Mouse (Mus musculus): Measurements from ENCODE around the gene Frmd5. TPM values are rescaled to one million over a fixed set of nuclear protein-coding genes. Genes with fewer than 3 reads are reported as not detected.
A peak's percentile ranks its signal among the peaks of the same experiment; 100 is the strongest.

Gene Frmd5
- polyA plus RNA-seq, 1 experiment from 2014 or later, result 14.7 TPM

DNA sequence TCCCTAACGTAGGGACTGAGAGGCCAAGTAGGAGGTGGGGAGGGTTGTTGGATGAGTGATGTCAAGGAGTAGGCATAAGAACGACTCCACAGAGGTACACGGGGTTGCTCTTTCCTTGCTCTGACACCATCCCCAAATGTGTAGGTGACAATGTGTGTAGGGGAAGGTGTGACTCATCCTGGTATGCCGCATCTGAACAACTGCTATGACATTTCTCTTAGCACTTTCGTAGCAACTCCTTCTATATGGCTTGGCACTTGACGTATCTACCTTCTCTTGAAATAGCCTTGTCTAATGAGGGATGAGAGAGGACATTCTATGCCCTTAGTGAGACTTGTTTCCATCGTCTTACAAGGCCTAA lies 191.7 kb downstream of the Frmd5 start:
- H3K36me3 ChIP-seq (ENCODE audit: control insufficient read depth, insufficient read depth, low read length), result no peaks in the 10 kb centered on the region
- no peak overlapping the region for H3K4me2 ChIP-seq (ENCODE audit: low read depth)
- H3K27me3 ChIP-seq (ENCODE audit: control insufficient read depth, insufficient read depth, low read length), result no peaks in the 10 kb centered on the region
- no peak overlapping the region for H3K27ac ChIP-seq (ENCODE audit: low read depth, low read length)
- H3K4me1 ChIP-seq (ENCODE audit: control insufficient read depth, insufficient read depth, low read length), result peaks cover 5% of the 10 kb centered on the region
- H3K9me3 ChIP-seq (ENCODE audit: control insufficient read depth, low read length), result no peaks in the 10 kb centered on the region
- no peak overlapping the region for H3K4me3 ChIP-seq (ENCODE audit: low read depth, low read length)
- WGBS, result 83% methylated on average over 7 of the region's 7 CpGs
- ATAC-seq (ENCODE audit: insufficient read depth, low FRiP score, low TSS enrichment) (no peak), DNase-seq (ENCODE audit: low spot score) (no peak)
- no peak overlapping the region for H3K9ac ChIP-seq (ENCODE audit: low read length)

- DNase-seq (ENCODE audit: low spot score) (no peak), ATAC-seq (ENCODE audit: insufficient read depth, low FRiP score, low TSS enrichment) (no peak)
- H3K36me3 ChIP-seq (ENCODE audit: control insufficient read depth, insufficient read depth, low read length), result no peaks in the 10 kb centered on the region
- no peaks in the 10 kb centered on the region for H3K9me3 ChIP-seq (ENCODE audit: control insufficient read depth, low read length)
- H3K4me1 ChIP-seq (ENCODE audit: control insufficient read depth, insufficient read depth, low read length), result peaks cover 6% of the 10 kb centered on the region
- H3K4me3 ChIP-seq (ENCODE audit: low read depth, low read length), result no peak overlapping the region
- no peaks in the 10 kb centered on the region for H3K27me3 ChIP-seq (ENCODE audit: control insufficient read depth, insufficient read depth, low read length)
- 88% methylated on average over 9 of the region's 9 CpGs for WGBS
- H3K4me2 ChIP-seq (ENCODE audit: low read depth), result no peak overlapping the region
- no peak overlapping the region for H3K27ac ChIP-seq (ENCODE audit: low read depth, low read length)
- H3K9ac ChIP-seq (ENCODE audit: low read length), result no peak overlapping the region
These were observed 192.2 kb downstream of the Frmd5 start for GRCm38 (mm10) chr2:121614483-121615198.

DNA sequence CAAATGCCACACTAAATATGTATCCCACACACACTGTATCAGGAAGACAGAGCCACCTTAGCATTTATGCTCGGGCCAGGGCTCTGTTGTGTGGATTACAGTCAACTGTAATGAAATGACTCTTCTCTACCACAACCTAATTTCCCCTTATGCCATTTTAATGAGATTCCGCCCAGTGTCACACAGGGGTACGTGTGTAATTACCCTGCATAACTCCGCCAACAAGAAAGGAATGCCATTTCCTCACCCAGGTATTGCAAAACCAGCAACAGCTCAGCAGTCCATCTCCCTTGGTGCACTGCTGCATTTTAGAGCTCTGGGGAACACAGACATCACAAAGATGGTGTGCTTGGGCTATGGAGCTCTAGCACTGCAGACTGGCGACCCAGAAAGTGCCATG lies 194.8 kb downstream of the Frmd5 start:
- Histone ChIP-seq H3K9me3 (ENCODE audit: control insufficient read depth, low read length) (no peaks in the 10 kb centered on the region), H3K4me1 (ENCODE audit: control insufficient read depth, insufficient read depth, low read length) (peaks cover 6% of the 10 kb centered on the region), H3K4me3 (ENCODE audit: low read depth, low read length) (no peak overlapping the region), H3K36me3 (ENCODE audit: control insufficient read depth, insufficient read depth, low read length) (no peaks in the 10 kb centered on the region), H3K9ac (ENCODE audit: low read length) (no peak overlapping the region), H3K4me2 (ENCODE audit: low read depth) (no peak overlapping the region), H3K27ac (ENCODE audit: low read depth, low read length) (no peak overlapping the region), H3K27me3 (ENCODE audit: control insufficient read depth, insufficient read depth, low read length) (no peaks in the 10 kb centered on the region)
- ATAC-seq (ENCODE audit: insufficient read depth, low FRiP score, low TSS enrichment) (no peak), DNase-seq (ENCODE audit: low spot score) (no peak)
- 61% methylated on average over 5 of the region's 5 CpGs for WGBS

GRCm38 (mm10) chr2:121610008-121610884 lies 196.6 kb downstream of the Frmd5 start:
- Histone ChIP-seq H3K9ac (ENCODE audit: low read length) (no peak overlapping the region), H3K4me3 (ENCODE audit: low read depth, low read length) (no peak overlapping the region), H3K9me3 (ENCODE audit: control insufficient read depth, low read length) (no peaks in the 10 kb centered on the region), H3K4me2 (ENCODE audit: low read depth) (0 out of 2 replicates have a peak overlapping the region, but pooled peaks have one; percentile 1), H3K27me3 (ENCODE audit: control insufficient read depth, insufficient read depth, low read length) (no peaks in the 10 kb centered on the region), H3K4me1 (ENCODE audit: control insufficient read depth, insufficient read depth, low read length) (peaks cover 6% of the 10 kb centered on the region), H3K27ac (ENCODE audit: low read depth, low read length) (0 out of 2 replicates have a peak overlapping the region, but pooled peaks have one; percentile 10), H3K36me3 (ENCODE audit: control insufficient read depth, insufficient read depth, low read length) (no peaks in the 10 kb centered on the region)
- peak; percentile 39 for DNase-seq (ENCODE audit: low spot score)
- 43% methylated on average over 17 of the region's 17 CpGs for WGBS
- ATAC-seq (ENCODE audit: insufficient read depth, low FRiP score, low TSS enrichment), result no peak

- 77% methylated on average over 11 of the region's 11 CpGs for WGBS
- Histone ChIP-seq H3K27me3 (ENCODE audit: control insufficient read depth, insufficient read depth, low read length) (no peaks in the 10 kb centered on the region), H3K9ac (ENCODE audit: low read length) (no peak overlapping the region), H3K27ac (ENCODE audit: low read depth, low read length) (no peak overlapping the region), H3K4me3 (ENCODE audit: low read depth, low read length) (no peak overlapping the region), H3K4me2 (ENCODE audit: low read depth) (no peak overlapping the region), H3K36me3 (ENCODE audit: control insufficient read depth, insufficient read depth, low read length) (no peaks in the 10 kb centered on the region), H3K4me1 (ENCODE audit: control insufficient read depth, insufficient read depth, low read length) (peaks cover 6% of the 10 kb centered on the region), H3K9me3 (ENCODE audit: control insufficient read depth, low read length) (no peaks in the 10 kb centered on the region)
- ATAC-seq (ENCODE audit: insufficient read depth, low FRiP score, low TSS enrichment) (no peak), DNase-seq (ENCODE audit: low spot score) (no peak)
These were observed 197.7 kb downstream of the Frmd5 start for GRCm38 (mm10) chr2:121609141-121609724.

DNA sequence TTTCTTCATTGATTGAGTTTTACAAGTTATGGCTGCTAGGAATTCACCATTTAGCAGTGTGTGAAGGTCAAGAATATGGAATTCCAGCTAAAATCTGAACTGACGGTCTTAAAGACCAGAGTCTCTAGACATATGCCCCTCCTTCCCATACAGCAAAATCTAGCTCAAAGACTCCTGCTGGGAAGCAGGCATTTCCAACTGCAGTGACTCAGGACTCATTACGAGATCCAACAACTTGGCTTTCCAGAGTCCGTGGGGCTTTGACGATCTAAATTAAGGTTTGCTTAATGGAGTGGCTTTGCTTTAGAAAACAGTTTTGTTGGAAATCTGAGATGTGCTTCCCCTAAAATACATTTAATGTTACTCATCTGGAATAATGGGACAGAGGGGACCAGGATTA lies 204.5 kb downstream of the Frmd5 start:
- 60% methylated on average over 4 of the region's 4 CpGs for WGBS
- no peak overlapping the region for H3K9ac ChIP-seq (ENCODE audit: low read length)
- DNase-seq (ENCODE audit: low spot score) (no peak), ATAC-seq (ENCODE audit: insufficient read depth, low FRiP score, low TSS enrichment) (no peak)
- H3K4me3 ChIP-seq (ENCODE audit: low read depth, low read length), result no peak overlapping the region
- no peak overlapping the region for H3K27ac ChIP-seq (ENCODE audit: low read depth, low read length)
- H3K4me2 ChIP-seq (ENCODE audit: low read depth), result no peak overlapping the region
- no peaks in the 10 kb centered on the region for H3K36me3 ChIP-seq (ENCODE audit: control insufficient read depth, insufficient read depth, low read length)
- no peaks in the 10 kb centered on the region for H3K9me3 ChIP-seq (ENCODE audit: control insufficient read depth, low read length)
- no peaks in the 10 kb centered on the region for H3K4me1 ChIP-seq (ENCODE audit: control insufficient read depth, insufficient read depth, low read length)
- no peaks in the 10 kb centered on the region for H3K27me3 ChIP-seq (ENCODE audit: control insufficient read depth, insufficient read depth, low read length)

DNA sequence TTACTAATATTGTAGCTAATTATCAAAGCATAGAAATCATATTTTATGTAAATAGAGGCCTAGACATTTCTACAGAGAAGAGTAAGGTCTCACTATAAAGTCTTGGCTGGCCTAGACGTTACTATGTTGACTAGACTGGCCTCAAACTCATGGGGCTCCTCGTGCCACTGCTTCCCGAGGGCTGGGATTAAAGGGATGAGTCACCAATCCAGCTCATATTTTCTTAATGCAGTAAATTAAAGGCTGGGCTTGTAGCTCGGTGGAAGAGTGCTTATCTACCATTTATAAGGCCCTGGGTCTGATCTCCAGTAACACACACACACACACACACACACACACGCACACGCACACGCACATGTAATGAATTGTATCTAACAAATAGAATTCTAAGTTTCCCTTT lies 205.3 kb downstream of the Frmd5 start:
- H3K27ac ChIP-seq (ENCODE audit: low read depth, low read length), result no peak overlapping the region
- H3K36me3 ChIP-seq (ENCODE audit: control insufficient read depth, insufficient read depth, low read length), result no peaks in the 10 kb centered on the region
- no peak overlapping the region for H3K4me2 ChIP-seq (ENCODE audit: low read depth)
- no peaks in the 10 kb centered on the region for H3K9me3 ChIP-seq (ENCODE audit: control insufficient read depth, low read length)
- H3K4me1 ChIP-seq (ENCODE audit: control insufficient read depth, insufficient read depth, low read length), result no peaks in the 10 kb centered on the region
- no peaks in the 10 kb centered on the region for H3K27me3 ChIP-seq (ENCODE audit: control insufficient read depth, insufficient read depth, low read length)
- no peak overlapping the region for H3K4me3 ChIP-seq (ENCODE audit: low read depth, low read length)
- no peak overlapping the region for H3K9ac ChIP-seq (ENCODE audit: low read length)
- DNase-seq (ENCODE audit: low spot score) (no peak), ATAC-seq (ENCODE audit: insufficient read depth, low FRiP score, low TSS enrichment) (no peak)
- WGBS, result 79% methylated on average over 7 of the region's 7 CpGs

DNA sequence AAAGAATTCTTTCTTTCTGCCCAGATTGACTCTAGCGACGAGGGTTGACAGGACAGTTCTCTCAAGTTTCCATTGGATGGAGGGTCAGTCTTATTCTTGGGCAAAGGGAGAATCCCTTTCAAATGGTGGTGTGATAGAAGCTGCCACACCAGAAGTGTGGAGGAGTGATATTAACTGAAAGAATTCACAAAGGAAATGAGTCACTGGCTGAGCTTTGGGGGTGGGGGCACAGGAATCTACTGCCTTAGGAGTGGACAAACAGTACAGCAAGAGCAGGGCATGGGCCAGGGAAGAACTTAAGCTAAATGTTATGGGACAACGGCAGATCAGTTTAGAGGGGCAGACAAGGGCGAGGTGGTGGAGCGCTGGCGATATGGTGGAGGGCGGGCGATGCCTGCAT lies 206.2 kb downstream of the Frmd5 start:
- no peak overlapping the region for H3K4me3 ChIP-seq (ENCODE audit: low read depth, low read length)
- H3K27me3 ChIP-seq (ENCODE audit: control insufficient read depth, insufficient read depth, low read length), result no peaks in the 10 kb centered on the region
- ATAC-seq (ENCODE audit: insufficient read depth, low FRiP score, low TSS enrichment) (no peak), DNase-seq (ENCODE audit: low spot score) (no peak)
- H3K36me3 ChIP-seq (ENCODE audit: control insufficient read depth, insufficient read depth, low read length), result no peaks in the 10 kb centered on the region
- no peaks in the 10 kb centered on the region for H3K9me3 ChIP-seq (ENCODE audit: control insufficient read depth, low read length)
- 87% methylated on average over 8 of the region's 8 CpGs for WGBS
- no peaks in the 10 kb centered on the region for H3K4me1 ChIP-seq (ENCODE audit: control insufficient read depth, insufficient read depth, low read length)
- no peak overlapping the region for H3K9ac ChIP-seq (ENCODE audit: low read length)
- H3K4me2 ChIP-seq (ENCODE audit: low read depth), result no peak overlapping the region
- no peak overlapping the region for H3K27ac ChIP-seq (ENCODE audit: low read depth, low read length)
